Mouse (Mus musculus): ENCODE measurements around the gene Klhl18. TPM values are rescaled to one million over a fixed set of nuclear protein-coding genes. Genes with fewer than 3 reads are reported as not detected.

The Klhl18 gene
- polyA plus RNA-seq (2015; fragmentation: Nextera tagmentation; extraction: Ambion mirVana), result 5.6 and 5.8 TPM in 2 replicates

DNA sequence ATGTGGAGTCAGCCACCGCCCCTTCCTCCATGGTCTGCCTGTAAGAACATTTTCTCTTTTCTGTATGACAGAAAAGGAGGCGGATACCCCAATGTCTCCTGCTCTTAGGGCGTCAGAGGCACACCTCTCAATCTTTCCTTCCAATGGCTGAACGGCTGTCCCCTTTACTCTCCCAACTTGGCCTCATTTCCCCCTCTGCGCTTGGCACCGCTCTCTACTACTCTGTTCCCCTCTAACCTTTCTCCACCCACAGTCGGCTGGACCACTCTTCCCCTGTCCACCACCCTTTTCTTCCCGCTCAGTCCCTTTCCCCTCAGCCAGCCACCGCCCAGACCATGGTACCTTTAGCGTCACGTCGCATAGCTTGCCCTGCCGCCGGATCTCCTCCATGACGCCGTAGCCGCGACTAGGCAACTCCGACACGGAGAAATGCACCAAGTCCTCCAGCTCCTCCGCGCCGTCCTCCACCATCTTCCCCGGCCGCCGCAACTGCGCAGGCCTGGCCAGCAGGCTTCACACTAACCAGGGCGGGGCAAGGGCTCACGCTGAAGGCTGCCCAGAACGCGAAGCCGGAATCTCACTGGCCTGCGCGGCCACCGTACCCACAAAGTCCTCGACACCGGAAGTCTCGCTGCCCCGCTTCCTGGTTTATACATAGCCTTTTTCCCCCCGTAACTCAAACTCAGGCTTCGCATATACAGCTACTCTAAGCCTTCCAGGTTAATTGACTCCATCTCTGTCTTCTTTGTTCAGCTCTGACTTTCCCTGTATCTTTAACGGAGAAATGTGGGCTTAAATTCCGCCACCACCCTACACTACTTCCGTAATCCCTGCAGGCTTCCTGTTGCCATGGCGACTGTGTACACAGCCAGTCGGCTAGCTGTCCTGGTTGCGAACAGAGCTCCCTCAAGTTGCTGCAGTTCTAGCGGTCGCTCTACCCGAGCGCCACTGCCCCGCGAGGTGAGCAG lies at the start of gene Klhl18, which contains the start of gene Kif9:
TSS of gene Klhl18 (minus strand) at position 571 of the 968 bp plus-strand sequence.
TSS of gene Kif9 (plus strand) at position 835 of the 968 bp plus-strand sequence.
- TF ChIP-seq CTCF (IDR thresholded peaks at IDR 0.05; ENCODE audit: low read depth), result no peak
- H3K9me3 ChIP-seq (replicated peaks; ENCODE audit: low read length), result no peaks in the 10 kb centered on the region
- H3K4me3 ChIP-seq (replicated peaks; ENCODE audit: low read depth, low read length), result peak within 1 kb of the TSS; percentile 71
- DNase-seq (ENCODE audit: low spot score) (peak; percentile 98), ATAC-seq (replicated peaks; ENCODE audit: low FRiP score, low read depth) (peak; percentile 97)
- peaks cover 6% of the 10 kb centered on the region; the same call in 1 of the 2 replicates for H3K4me1 ChIP-seq (replicated peaks; ENCODE audit: insufficient read depth, low read length)
- H3K36me3 ChIP-seq (ENCODE audit: insufficient read depth, low read length), result no peaks in the 10 kb centered on the region
- WGBS, result under 1% methylated on average over 53 of the region's 53 CpGs
- H3K27me3 ChIP-seq (ENCODE audit: insufficient read depth, low read length), result no peaks in the 10 kb centered on the region
- peak within 1 kb of the TSS; percentile 86 for H3K4me2 ChIP-seq (ENCODE audit: low read length)
- peak within 1 kb of the TSS; percentile 90 for H3K27ac ChIP-seq
- peak within 1 kb of the TSS; percentile 71 for H3K9ac ChIP-seq (ENCODE audit: low read depth, low read length)

GRCm38 (mm10) chr9:110525737-110526136 lies 49.2 kb upstream of the Klhl18 start:
- no peak overlapping the region for H3K27ac ChIP-seq
- ATAC-seq (replicated peaks; ENCODE audit: low FRiP score, low read depth) (no peak), DNase-seq (ENCODE audit: low spot score) (no peak)
- no peak overlapping the region for H3K4me2 ChIP-seq (ENCODE audit: low read length)
- 44% methylated on average over 2 of the region's 2 CpGs for WGBS
- no peak overlapping the region for H3K9ac ChIP-seq (ENCODE audit: low read depth, low read length)
- H3K4me3 ChIP-seq (replicated peaks; ENCODE audit: low read depth, low read length), result no peak overlapping the region
- H3K36me3 ChIP-seq (ENCODE audit: insufficient read depth, low read length), result 0 out of 2 replicates have a peak, but pooled peaks cover 2% of the 10 kb centered on the region
- no peaks in the 10 kb centered on the region for H3K4me1 ChIP-seq (replicated peaks; ENCODE audit: insufficient read depth, low read length)
- no peaks in the 10 kb centered on the region for H3K27me3 ChIP-seq (ENCODE audit: insufficient read depth, low read length)
- H3K9me3 ChIP-seq (replicated peaks; ENCODE audit: low read length), result no peaks in the 10 kb centered on the region
- TF ChIP-seq CTCF (IDR thresholded peaks at IDR 0.05; ENCODE audit: low read depth), result no peak

- Histone ChIP-seq H3K36me3 (ENCODE audit: insufficient read depth, low read length) (no peaks in the 10 kb centered on the region), H3K4me3 (replicated peaks; ENCODE audit: low read depth, low read length) (no peak overlapping the region), H3K4me2 (ENCODE audit: low read length) (no peak overlapping the region), H3K9ac (ENCODE audit: low read depth, low read length) (no peak overlapping the region), H3K9me3 (replicated peaks; ENCODE audit: low read length) (0 out of 2 replicates have a peak, but pooled peaks cover 5% of the 10 kb centered on the region), H3K4me1 (replicated peaks; ENCODE audit: insufficient read depth, low read length) (no peaks in the 10 kb centered on the region), H3K27ac (no peak overlapping the region), H3K27me3 (ENCODE audit: insufficient read depth, low read length) (no peaks in the 10 kb centered on the region)
- peak; percentile 40 for TF ChIP-seq CTCF (IDR thresholded peaks at IDR 0.05; ENCODE audit: low read depth)
- DNase-seq (ENCODE audit: low spot score) (no peak), ATAC-seq (replicated peaks; ENCODE audit: low FRiP score, low read depth) (no peak)
- WGBS, result 58% methylated on average over 5 of the region's 5 CpGs
Observed at GRCm38 (mm10) chr9:110490913-110491312, 14.4 kb upstream of the Klhl18 start.

DNA sequence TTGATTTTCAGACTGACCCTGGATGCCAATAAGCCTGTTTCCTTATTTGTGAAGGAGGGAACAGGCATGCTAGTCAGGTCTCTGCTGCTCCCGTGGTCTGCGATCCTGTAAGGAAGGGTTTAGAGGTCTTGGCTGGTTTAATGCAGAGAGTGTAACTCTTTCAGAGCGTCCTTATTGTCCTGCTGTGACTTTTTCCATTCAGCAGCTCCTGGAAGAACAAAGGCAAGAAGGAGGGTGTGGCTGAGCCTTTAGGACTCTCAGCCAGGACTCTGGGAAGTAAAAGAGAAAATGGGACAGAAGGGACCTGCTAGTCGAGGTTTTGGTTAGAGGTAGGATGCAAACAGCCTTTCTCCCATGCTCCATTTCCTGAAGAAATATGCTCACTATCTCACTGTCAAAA lies 12.3 kb upstream of the Klhl18 start:
- Histone ChIP-seq H3K36me3 (ENCODE audit: insufficient read depth, low read length) (no peaks in the 10 kb centered on the region), H3K27me3 (ENCODE audit: insufficient read depth, low read length) (no peaks in the 10 kb centered on the region), H3K9ac (ENCODE audit: low read depth, low read length) (no peak overlapping the region), H3K9me3 (replicated peaks; ENCODE audit: low read length) (0 out of 2 replicates have a peak, but pooled peaks cover 5% of the 10 kb centered on the region), H3K4me1 (replicated peaks; ENCODE audit: insufficient read depth, low read length) (no peaks in the 10 kb centered on the region), H3K4me2 (ENCODE audit: low read length) (no peak overlapping the region), H3K27ac (no peak overlapping the region), H3K4me3 (replicated peaks; ENCODE audit: low read depth, low read length) (no peak overlapping the region)
- DNase-seq (ENCODE audit: low spot score), result no peak
- no peak for TF ChIP-seq CTCF (IDR thresholded peaks at IDR 0.05; ENCODE audit: low read depth)
- 53% methylated on average over 4 of the region's 4 CpGs for WGBS
- ATAC-seq (replicated peaks; ENCODE audit: low FRiP score, low read depth), result no peak

DNA sequence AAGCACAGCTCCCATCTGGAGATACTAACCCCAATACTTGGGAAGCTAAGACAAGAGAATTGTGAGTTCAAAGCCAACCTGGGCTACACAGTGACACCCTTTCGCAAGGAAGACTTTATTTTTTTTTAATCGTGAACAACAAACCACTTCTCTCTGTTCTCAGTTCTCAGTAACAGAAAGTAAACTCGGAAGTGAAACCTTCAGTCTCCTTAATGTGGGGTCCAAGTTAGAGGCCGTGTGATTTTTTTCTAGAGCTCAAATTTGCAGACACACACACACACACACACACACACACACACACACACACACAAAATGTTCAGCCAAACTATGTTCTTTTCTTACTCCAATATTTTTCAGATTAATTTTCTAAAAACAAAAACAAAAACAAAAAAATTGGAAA lies 2.1 kb upstream of the Klhl18 start:
- no peak for TF ChIP-seq CTCF (IDR thresholded peaks at IDR 0.05; ENCODE audit: low read depth)
- 75% methylated on average over 4 of the region's 4 CpGs for WGBS
- H3K27me3 ChIP-seq (ENCODE audit: insufficient read depth, low read length), result no peaks in the 10 kb centered on the region
- H3K9me3 ChIP-seq (replicated peaks; ENCODE audit: low read length), result no peaks in the 10 kb centered on the region
- no peak overlapping the region for H3K4me2 ChIP-seq (ENCODE audit: low read length)
- H3K4me3 ChIP-seq (replicated peaks; ENCODE audit: low read depth, low read length), result no peak overlapping the region
- H3K27ac ChIP-seq, result no peak overlapping the region
- peaks cover 6% of the 10 kb centered on the region; the same call in 1 of the 2 replicates for H3K4me1 ChIP-seq (replicated peaks; ENCODE audit: insufficient read depth, low read length)
- H3K36me3 ChIP-seq (ENCODE audit: insufficient read depth, low read length), result no peaks in the 10 kb centered on the region
- ATAC-seq (replicated peaks; ENCODE audit: low FRiP score, low read depth) (no peak), DNase-seq (ENCODE audit: low spot score) (no peak)
- no peak overlapping the region for H3K9ac ChIP-seq (ENCODE audit: low read depth, low read length)

GRCm38 (mm10) chr9:110477951-110478350 lies 1.5 kb upstream of the Klhl18 start:
- no peak for DNase-seq (ENCODE audit: low spot score)
- peaks cover 6% of the 10 kb centered on the region; the same call in 1 of the 2 replicates for H3K4me1 ChIP-seq (replicated peaks; ENCODE audit: insufficient read depth, low read length)
- WGBS, result 51% methylated on average over 11 of the region's 11 CpGs

More at GRCm38 (mm10) chr9:110477951-110478350, 1.5 kb upstream of the Klhl18 start:
- Histone ChIP-seq H3K36me3 (ENCODE audit: insufficient read depth, low read length) (no peaks in the 10 kb centered on the region), H3K9ac (ENCODE audit: low read depth, low read length) (no peak overlapping the region), H3K4me2 (ENCODE audit: low read length) (no peak overlapping the region), H3K27me3 (ENCODE audit: insufficient read depth, low read length) (no peaks in the 10 kb centered on the region), H3K27ac (no peak overlapping the region), H3K9me3 (replicated peaks; ENCODE audit: low read length) (no peaks in the 10 kb centered on the region), H3K4me3 (replicated peaks; ENCODE audit: low read depth, low read length) (no peak overlapping the region)
- TF ChIP-seq CTCF (IDR thresholded peaks at IDR 0.05; ENCODE audit: low read depth), result no peak
- ATAC-seq (replicated peaks; ENCODE audit: low FRiP score, low read depth), result no peak
